Mouse (Mus musculus) ES-Bruce4 (cell line): ENCODE data around the gene Cacul1. TPM values are rescaled to one million over a fixed set of nuclear protein-coding genes. Genes with fewer than 3 reads are reported as not detected.
A peak's percentile ranks its signal among the peaks of the same experiment; 100 is the strongest.
"Not testable (repeated sequence)": the region's sequence is repeated elsewhere in the genome, so short reads cannot be mapped to it uniquely, and the experiment has no call there.

ENCODE experiments used
- H3K27ac ChIP-seq: 2 replicates; pipeline ENCODE4 v1.5.1; 2012; ENCODE audit warnings: low read length, inconsistent platforms; ENCODE audit not compliant: insufficient read depth
- H3K27me3 ChIP-seq: 2 replicates; pipeline ENCODE4 v1.6.1; 2012; ENCODE audit warnings: mild to moderate bottlenecking, low read length, inconsistent platforms; ENCODE audit not compliant: control insufficient read depth, poor library complexity, insufficient read depth, severe bottlenecking
- H3K36me3 ChIP-seq: 2 replicates; pipeline ENCODE4 v1.6.1; 2012; ENCODE audit warnings: inconsistent platforms, mild to moderate bottlenecking, low read length, moderate library complexity; ENCODE audit not compliant: control insufficient read depth, poor library complexity, insufficient read depth, severe bottlenecking
- H3K4me1 ChIP-seq: one replicate; pipeline ENCODE4 v1.8.1; 2011; ENCODE audit warnings: low read length; ENCODE audit not compliant: control insufficient read depth, insufficient read depth
- H3K4me3 ChIP-seq: 2 replicates; pipeline ENCODE4 v1.5.1; 2011; ENCODE audit warnings: low read depth, mild to moderate bottlenecking, low read length
- H3K9ac ChIP-seq: 2 replicates; pipeline ENCODE4 v1.6.1; 2012; ENCODE audit warnings: low read depth, mild to moderate bottlenecking, inconsistent platforms; ENCODE audit not compliant: poor library complexity, severe bottlenecking
- H3K9me3 ChIP-seq: replicated peaks from 2 replicates; pipeline ENCODE4 v1.6.1; 2012; ENCODE audit warnings: mild to moderate bottlenecking, low read length, inconsistent platforms; ENCODE audit not compliant: control insufficient read depth, poor library complexity, insufficient read depth, severe bottlenecking
- CTCF ChIP-seq: IDR thresholded peaks from one replicate; pipeline ENCODE4 v1.8.1; 2011; ENCODE audit warnings: low read depth, low read length
- EP300 ChIP-seq: IDR thresholded peaks from 2 replicates; pipeline ENCODE4 v1.6.1; 2011; ENCODE audit warnings: low read depth, low read length; ENCODE audit not compliant: insufficient read depth
- POLR2A ChIP-seq: IDR thresholded peaks from one replicate; pipeline ENCODE4 v1.8.1; 2011; ENCODE audit warnings: low read length; ENCODE audit not compliant: insufficient read depth
- polyA plus RNA-seq: library from polyadenylated mRNA; stranded (reverse); fragments of >200 nt; gene quantifications from 2 replicates; pipeline ENCODE4 v1.2.4, GENCODE M21; 2011; ENCODE audit warnings: low read depth; ENCODE audit not compliant: missing spikeins, insufficient read depth, insufficient read length

Gene Cacul1
- polyA plus RNA-seq, 1 experiment, result 60.4 TPM

DNA sequence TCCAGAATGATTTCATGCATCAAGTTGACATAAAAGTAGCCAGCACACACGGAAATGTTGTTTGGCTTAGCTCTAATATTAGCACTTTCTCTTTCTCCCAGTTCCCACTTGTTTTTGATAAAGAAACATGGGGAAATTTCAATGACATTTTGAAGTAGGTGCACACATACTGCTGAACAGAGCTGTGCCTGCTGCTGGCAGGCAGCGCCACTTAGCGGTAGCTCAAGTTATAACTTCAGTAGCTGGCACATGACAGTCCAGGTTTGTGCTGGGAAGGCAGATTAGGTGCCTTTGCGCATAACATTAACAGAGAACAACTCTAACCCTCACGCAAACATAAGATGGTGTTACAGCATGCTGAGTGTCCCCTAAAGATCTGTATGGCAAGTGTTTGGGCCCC is 27.9 kb upstream of the Cacul1 start:
- TF ChIP-seq POLR2A (no peak), EP300 (no peak), CTCF (peak; percentile 93)
- Histone ChIP-seq H3K9ac (no peak overlapping the region), H3K9me3 (no peaks in the 10 kb centered on the region), H3K4me3 (no peak overlapping the region), H3K27ac (no peak overlapping the region), H3K4me1 (no peaks in the 10 kb centered on the region), H3K36me3 (no peaks in the 10 kb centered on the region), H3K27me3 (no peaks in the 10 kb centered on the region)

- no peak for TF ChIP-seq POLR2A
- TF ChIP-seq EP300, result no peak
- no peak for TF ChIP-seq CTCF
- H3K27me3 ChIP-seq, result no peaks in the 10 kb centered on the region
- no peaks in the 10 kb centered on the region for H3K36me3 ChIP-seq
- H3K9me3 ChIP-seq, result no peaks in the 10 kb centered on the region
- H3K4me1 ChIP-seq, result no peaks in the 10 kb centered on the region
- H3K9ac ChIP-seq, result no peak overlapping the region
- no peak overlapping the region for H3K27ac ChIP-seq
- H3K4me3 ChIP-seq, result no peak overlapping the region
These were observed 22.8 kb upstream of the Cacul1 start for GRCm38 (mm10) chr19:60603586-60603985.

DNA sequence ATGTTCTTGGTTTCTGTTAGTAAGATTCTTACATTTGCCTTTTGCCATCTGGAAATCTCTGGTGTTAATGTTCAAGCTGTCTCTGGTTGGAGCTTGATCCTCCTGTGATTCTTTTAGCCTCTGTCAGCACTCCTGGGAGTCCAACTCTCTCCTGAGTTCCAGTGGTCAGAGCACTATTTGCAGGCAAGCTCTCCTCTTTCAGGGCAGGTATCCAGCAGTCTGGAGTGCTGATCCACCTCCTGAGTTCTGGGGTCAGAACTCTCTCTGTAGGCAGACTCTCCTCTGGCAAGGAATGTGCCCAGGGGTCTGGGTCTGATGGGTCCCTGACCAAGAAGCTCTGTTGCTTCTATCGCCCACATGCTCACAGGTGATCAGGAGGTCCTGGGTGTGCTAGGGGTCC is 21.2 kb upstream of the Cacul1 start:
- not testable (repeated sequence) for H3K36me3 ChIP-seq, H3K9ac ChIP-seq, H3K27ac ChIP-seq, H3K4me1 ChIP-seq, H3K27me3 ChIP-seq, H3K4me3 ChIP-seq, H3K9me3 ChIP-seq

DNA sequence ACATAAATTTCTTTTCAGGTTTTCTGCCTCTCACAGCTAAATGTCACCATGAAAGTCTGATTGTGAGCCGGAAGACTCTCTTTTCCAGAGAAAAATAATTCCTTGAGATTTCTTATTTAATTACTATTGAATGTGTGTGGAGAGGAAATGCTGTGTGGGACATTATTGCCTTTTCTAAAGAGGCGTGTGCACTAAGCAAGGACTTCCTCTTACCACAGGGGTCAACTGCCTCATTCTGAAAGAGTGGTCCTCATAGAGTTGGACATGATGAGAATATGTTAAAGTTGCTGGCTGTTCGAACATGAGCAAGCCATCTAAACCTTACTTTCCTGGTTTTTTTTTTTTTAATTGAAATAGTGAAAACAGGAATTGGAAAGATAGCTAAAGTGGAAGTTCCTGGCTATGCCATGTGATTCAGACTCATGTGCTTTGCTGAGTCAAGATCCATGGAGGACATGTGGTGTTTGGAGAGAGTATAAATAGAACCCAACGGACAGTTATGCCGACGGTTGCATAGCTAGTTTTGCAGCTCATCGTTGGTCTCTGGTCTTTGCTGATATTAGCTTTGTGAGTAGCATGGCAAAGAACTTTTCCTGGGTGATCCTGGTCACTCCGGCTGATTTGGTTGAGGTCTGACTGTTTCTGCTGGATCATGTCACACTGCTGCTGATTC is 17.3 kb upstream of the Cacul1 start:
- Histone ChIP-seq H3K27me3 (no peaks in the 10 kb centered on the region), H3K9ac (no peak overlapping the region), H3K9me3 (no peaks in the 10 kb centered on the region), H3K4me3 (no peak overlapping the region), H3K4me1 (no peaks in the 10 kb centered on the region), H3K27ac (no peak overlapping the region), H3K36me3 (no peaks in the 10 kb centered on the region)
- no peak for TF ChIP-seq POLR2A
- TF ChIP-seq EP300, result no peak
- TF ChIP-seq CTCF, result no peak

DNA sequence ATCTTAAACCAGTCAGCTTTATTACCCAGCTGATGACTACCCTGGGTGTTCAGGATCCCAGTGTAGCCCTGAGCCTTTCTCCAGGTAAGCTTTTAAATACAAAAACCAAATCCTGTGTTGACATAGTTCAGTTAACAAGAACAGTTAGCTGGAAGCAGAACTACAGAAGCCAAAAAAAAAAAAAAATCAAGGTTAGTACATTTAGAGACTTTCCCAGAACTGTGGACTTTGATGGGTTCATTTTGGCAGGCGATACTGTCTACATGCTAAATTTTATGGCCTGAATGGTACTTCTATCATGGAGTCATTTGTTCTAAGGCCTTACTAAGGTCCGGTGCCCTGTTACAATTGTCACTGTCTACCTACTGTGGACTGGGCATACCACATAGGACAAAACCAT is 8.8 kb upstream of the Cacul1 start:
- TF ChIP-seq CTCF (no peak), POLR2A (no peak), EP300 (no peak)
- Histone ChIP-seq H3K9ac (no peak overlapping the region), H3K36me3 (no peaks in the 10 kb centered on the region), H3K27ac (no peak overlapping the region), H3K27me3 (no peaks in the 10 kb centered on the region), H3K9me3 (no peaks in the 10 kb centered on the region), H3K4me3 (no peak overlapping the region), H3K4me1 (no peaks in the 10 kb centered on the region)

GRCm38 (mm10) chr19:60586652-60587051 is 5.8 kb upstream of the Cacul1 start:
- H3K9ac ChIP-seq, result no peak overlapping the region
- H3K27me3 ChIP-seq, result no peaks in the 10 kb centered on the region
- H3K27ac ChIP-seq, result no peak overlapping the region
- H3K4me3 ChIP-seq, result no peak overlapping the region
- no peaks in the 10 kb centered on the region for H3K4me1 ChIP-seq
- no peaks in the 10 kb centered on the region for H3K9me3 ChIP-seq
- H3K36me3 ChIP-seq, result no peaks in the 10 kb centered on the region
- TF ChIP-seq POLR2A, result no peak
- peak; percentile 1 for TF ChIP-seq CTCF
- TF ChIP-seq EP300, result no peak
